Mouse (Mus musculus) CD4-positive helper T cell, adult 2 months (primary cell): ENCODE measurements around the gene Arnt2.
A peak's percentile ranks its signal among the peaks of the same experiment; 100 is the strongest.

ENCODE experiments used
- DNase-seq: peaks from one replicate; pipeline ENCODE4 v3.0.0-alpha.2; 2012; ENCODE audit warnings: low read depth, missing footprints, low spot score

The Arnt2 gene

GRCm38 (mm10) chr7:84401641-84402455 lies 8.1 kb downstream of the Arnt2 start:
- DNase-seq, result no peak

- DNase-seq, result no peak
Observed at GRCm38 (mm10) chr7:84397320-84397719, 12.7 kb downstream of the Arnt2 start.

GRCm38 (mm10) chr7:84396581-84396980 lies 13.4 kb downstream of the Arnt2 start:
- no peak for DNase-seq

GRCm38 (mm10) chr7:84387826-84388225 lies 22.1 kb downstream of the Arnt2 start:
- DNase-seq, result no peak

GRCm38 (mm10) chr7:84386472-84386871 lies 23.5 kb downstream of the Arnt2 start:
- peak; percentile 68 for DNase-seq

DNA sequence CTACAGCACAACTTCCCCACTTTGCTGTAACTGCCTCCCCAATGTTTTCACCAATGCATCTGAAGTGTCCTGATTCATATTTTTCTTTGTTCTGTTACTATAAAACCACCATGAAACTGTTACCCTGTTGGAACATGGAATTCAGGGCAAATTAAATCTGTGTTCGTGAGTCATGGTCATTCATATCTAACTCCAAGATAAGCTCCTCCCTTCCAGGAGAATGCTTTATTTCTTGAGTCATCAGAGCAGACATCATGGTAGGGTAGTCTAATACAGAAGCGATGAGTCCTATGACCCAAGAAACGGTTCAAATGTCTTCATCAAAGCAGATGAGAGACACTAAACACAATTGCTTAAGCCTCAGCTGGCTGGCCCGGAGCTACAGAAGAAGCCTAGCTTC lies 25.2 kb downstream of the Arnt2 start:
- DNase-seq, result no peak

GRCm38 (mm10) chr7:84384086-84384485 lies 25.9 kb downstream of the Arnt2 start:
- no peak for DNase-seq

GRCm38 (mm10) chr7:84382346-84382745 lies 27.6 kb downstream of the Arnt2 start:
- no peak for DNase-seq

GRCm38 (mm10) chr7:84380810-84381209 lies 29.2 kb downstream of the Arnt2 start:
- DNase-seq, result no peak

DNA sequence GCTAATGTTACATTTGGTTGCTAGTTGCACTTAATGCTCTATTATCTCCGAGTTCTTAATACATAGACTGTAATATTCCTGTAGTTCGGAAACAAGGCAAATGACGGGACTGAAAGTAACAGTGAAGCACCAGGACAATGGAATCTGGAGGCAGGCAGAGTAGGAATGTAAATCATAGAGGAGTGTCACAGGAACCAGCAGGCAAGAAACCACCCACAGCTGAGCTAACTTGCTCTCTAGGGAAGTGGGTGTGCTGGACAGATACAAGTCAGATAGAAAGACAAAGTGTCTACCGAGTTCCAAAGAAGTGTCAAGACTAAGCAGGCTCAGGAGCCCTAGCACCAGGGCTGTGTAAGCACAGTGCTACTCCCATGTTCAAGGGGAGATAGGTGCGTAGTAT lies 32.6 kb downstream of the Arnt2 start:
- DNase-seq, result no peak

DNA sequence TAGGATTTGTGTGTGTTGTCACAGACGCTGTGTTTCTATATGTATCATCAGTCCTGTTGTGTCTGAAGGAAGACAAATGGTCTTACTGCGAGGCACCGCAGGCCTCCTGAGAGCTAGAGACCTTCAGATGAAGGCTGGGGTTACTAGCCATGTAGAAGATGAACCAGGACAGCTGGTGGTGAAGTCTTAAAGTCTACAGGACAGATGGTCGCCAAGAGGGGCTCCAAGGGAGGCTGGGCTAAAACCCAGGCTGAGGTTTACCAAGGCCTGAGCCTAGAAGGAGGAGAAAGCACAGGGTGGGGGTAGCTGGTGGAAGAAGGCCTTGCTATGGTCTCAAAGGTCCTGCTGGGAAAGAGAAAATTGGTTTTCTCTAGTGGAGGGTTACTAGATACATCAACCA lies 36.3 kb downstream of the Arnt2 start:
- DNase-seq, result no peak

- no peak for DNase-seq
Observed at GRCm38 (mm10) chr7:84372871-84373270, 37.1 kb downstream of the Arnt2 start.

- DNase-seq, result no peak
Observed at GRCm38 (mm10) chr7:84372280-84372679, 37.7 kb downstream of the Arnt2 start.

- no peak for DNase-seq
Observed at GRCm38 (mm10) chr7:84370911-84371592, 38.9 kb downstream of the Arnt2 start.

- no peak for DNase-seq
Observed at GRCm38 (mm10) chr7:84366251-84366650, 43.7 kb downstream of the Arnt2 start.

GRCm38 (mm10) chr7:84362711-84363110 lies 47.3 kb downstream of the Arnt2 start:
- DNase-seq, result no peak

DNA sequence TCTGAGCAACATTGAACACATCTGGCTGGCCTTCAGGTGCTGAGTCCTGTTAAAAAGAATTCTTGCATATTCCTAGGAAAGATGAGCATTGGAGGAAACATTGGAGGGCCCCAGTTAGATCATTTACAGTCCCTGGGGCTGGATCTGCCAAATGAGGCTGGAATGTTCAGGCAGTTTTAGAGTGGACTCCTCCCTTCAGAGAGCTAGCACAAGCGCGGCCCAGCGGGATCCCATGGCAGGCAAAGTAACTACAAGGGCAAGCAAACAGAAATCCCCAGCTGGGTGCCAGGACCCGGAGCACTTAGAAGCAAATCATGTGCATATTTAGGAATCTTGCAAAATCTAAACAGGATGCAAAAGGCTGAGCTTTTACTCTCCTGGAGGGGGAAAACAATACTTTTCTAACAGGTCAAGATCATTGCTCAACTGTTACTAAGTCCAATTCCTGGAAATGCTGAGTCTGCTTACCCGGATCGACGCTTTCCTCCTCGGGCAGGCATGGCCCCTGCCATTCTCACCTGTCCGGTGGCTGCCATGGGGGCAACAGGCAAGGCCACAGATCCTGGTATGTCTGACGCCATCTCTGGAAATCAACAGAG lies 48.8 kb downstream of the Arnt2 start:
- DNase-seq, result no peak

- DNase-seq, result no peak
Observed at GRCm38 (mm10) chr7:84358426-84358825, 51.5 kb downstream of the Arnt2 start.

DNA sequence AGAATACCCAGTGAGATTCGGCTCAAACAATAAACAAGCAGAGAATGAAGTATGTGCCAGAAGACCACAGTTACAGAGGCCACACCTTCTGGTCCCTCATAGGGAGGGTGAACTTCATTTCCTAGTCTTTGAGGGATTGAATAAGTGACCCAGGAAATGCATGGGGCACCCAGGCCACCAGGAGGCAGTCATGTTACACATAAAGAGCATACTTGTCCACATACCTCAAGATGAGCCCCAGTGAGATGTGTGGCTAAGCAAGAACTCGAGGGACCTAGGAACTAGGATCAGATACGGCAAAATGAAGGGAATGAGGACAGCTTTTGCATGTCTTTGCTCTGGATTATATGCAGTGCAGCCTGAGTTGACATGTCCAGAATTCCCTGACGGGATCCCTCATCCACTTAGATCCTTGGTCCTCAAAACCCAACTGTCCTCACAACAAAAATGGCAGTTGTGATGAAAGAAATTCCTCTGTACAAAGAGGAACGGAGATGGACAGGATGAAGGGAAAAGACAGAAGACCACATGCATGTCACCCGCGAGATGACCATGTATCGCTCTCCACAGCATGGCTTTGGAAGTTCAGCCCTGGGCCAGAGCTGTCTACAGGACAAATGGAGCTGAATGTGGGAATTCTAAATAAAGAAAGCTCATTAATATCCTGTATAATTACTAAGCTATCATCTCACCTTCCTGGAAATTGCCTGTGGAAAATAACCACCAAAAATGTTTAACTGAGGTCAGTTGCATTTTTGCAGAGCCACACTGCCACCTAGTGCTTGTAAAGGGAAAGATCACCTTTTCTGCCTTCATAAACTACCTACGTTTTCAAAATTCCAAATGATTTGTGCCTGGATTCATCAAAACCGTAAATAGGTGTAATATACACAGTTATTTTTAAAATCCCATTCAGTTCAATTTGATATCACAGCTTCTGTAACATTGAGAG lies 54.1 kb downstream of the Arnt2 start:
- peak; percentile 62 for DNase-seq

DNA sequence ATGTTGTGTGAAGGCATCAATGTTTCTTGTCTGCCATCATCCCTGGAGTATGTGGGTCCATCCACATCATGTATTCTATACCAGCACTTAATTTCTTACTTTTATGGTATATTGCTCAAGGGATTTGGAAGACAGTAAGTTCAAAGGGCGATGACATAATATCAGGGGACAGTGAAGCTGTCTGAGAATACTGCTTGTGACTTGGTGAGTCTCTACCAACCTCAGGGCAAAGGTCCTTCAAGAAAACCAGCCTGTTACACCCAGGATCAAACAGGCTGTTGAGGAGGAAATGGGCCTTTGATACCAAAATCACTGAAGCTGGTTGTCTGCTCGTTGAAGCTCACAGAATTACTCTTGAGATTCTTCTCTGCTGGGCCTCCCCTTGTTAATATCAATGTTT lies 55.1 kb downstream of the Arnt2 start:
- no peak for DNase-seq

GRCm38 (mm10) chr7:84350529-84350928 lies 59.4 kb downstream of the Arnt2 start:
- no peak for DNase-seq

DNA sequence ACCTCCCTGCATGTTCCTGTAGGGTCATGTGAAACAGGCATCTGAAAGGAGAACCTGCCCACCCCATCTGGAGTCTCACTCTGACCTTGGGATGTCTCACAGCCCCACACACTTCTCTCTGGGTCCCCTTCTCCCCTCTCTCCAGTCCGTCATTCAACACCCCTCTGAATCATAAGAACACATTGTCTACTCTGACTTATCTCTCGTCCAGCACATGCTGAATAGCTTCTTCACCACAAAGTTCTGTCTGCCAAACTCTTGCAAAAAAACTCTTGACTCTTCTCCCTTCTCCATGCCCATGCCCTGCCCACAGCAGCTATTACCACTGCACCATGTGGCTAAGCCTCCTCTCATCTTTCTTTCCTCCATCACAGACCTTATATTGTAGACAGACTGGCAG lies 60.0 kb downstream of the Arnt2 start:
- no peak for DNase-seq
